Mouse (Mus musculus) hematopoietic stem cell, adult 5-6 weeks (primary cell): ENCODE data around the gene Cmtm3. TPM values are rescaled to one million over a fixed set of nuclear protein-coding genes. Genes with fewer than 3 reads are reported as not detected.

Experiments
- ATAC-seq, 2 experiments: fragments of 125-278 bp in 1 of 2; replicated peaks in 1 of 2; 2 replicates each; pipeline ENCODE4 v1.8.0; 2016 to 2017; ENCODE audit warnings: inconsistent platforms in 2 of 2, mild to moderate bottlenecking in 2 of 2, moderate number of reproducible peaks in 2 of 2, low read depth in 1 of 2, moderate TSS enrichment in 1 of 2; ENCODE audit not compliant: low FRiP score in 2 of 2, poor library complexity in 2 of 2, severe bottlenecking in 2 of 2, insufficient read depth in 1 of 2, low TSS enrichment in 1 of 2
- total RNA-seq: library from RNA; stranded (forward); fragments of 172-1452, 232-1000 nt; gene quantifications from 2 replicates; pipeline ENCODE4 v1.2.3, GENCODE M21; 2017

Cmtm3 gene
- total RNA-seq, 1 experiment from 2014 or later, result 12.1 TPM

DNA sequence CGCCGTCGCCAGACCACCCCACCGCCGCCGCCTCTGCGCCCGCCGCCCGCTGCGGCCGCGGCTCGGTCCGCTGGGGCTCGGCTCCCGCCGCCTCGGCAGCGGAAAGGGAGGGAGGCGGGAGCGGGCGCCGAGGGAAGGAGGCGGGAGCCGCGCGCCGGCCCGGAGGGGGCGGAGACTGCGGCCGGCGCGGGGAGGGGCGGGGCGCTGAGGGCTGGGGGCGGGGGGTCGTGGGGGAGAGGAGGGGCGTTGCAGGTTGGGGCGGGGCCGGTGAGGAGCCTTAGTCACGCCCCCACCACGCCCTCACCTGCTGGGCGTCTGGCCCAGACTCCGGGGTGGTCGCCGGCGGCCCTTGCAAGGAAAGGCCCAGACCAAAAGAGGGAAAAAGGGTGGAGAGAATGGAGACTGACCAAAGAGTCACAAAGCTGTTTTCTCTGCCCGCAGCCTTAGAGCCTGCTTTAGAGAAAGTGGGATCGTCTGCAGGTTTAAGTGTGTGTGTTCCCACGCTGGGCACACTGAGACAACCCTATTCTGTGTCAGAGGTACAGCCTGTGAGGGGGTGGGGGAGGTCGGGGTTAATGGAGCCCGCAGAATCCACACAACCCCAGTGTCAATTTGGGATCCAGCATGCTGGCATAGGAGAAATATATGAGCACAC, 56.6 kb downstream of the Cmtm3 start, which contains the start of gene Cmtm4:
TSS of gene Cmtm4 (minus strand) at position 105 of the 655 bp plus-strand sequence.
- peak; percentile 30 to 37 for ATAC-seq

Other genes with a start within 250 kb of the Cmtm3 start
- gene Cdh5, start 237.8 kb upstream of the Cmtm3 start, total RNA-seq, result not detected in 2 replicates
- not detected in 2 replicates for gene Bean1, start 169.0 kb upstream of the Cmtm3 start, total RNA-seq
- 22.0 and 23.6 TPM in 2 replicates for gene Tk2, start 90.9 kb upstream of the Cmtm3 start, total RNA-seq
- 23.2 and 26.5 TPM in 2 replicates for gene Cklf, start 88.5 kb upstream of the Cmtm3 start, total RNA-seq
- gene Cmtm2a, start 46.2 kb upstream of the Cmtm3 start, total RNA-seq, result not detected in 2 replicates
- not detected in 2 replicates for gene Gm45711, start 29.3 kb upstream of the Cmtm3 start, total RNA-seq
- not detected in 2 replicates for gene Cmtm1, start 29.3 kb upstream of the Cmtm3 start, total RNA-seq
- gene Gm11020, start 17.8 kb upstream of the Cmtm3 start, total RNA-seq, result not detected in 2 replicates
- gene Cmtm2b, start 17.2 kb upstream of the Cmtm3 start, total RNA-seq, result not detected in 2 replicates
- gene Cmtm4, start 56.4 kb downstream of the Cmtm3 start, total RNA-seq, result 3.7 and 4.4 TPM in 2 replicates
- gene Dync1li2, start 103.6 kb downstream of the Cmtm3 start, total RNA-seq, result 74.0 and 74.4 TPM in 2 replicates
- not detected in 2 replicates for gene Terb1, start 170.5 kb downstream of the Cmtm3 start, total RNA-seq
- gene Nae1, start 195.2 kb downstream of the Cmtm3 start, total RNA-seq, result 72.7 and 118 TPM in 2 replicates
- 0.79 and 1.4 TPM in 2 replicates for gene Car7, start 195.3 kb downstream of the Cmtm3 start, total RNA-seq